Comparison of ENCODE assay signal across 16 mouse cellular contexts in genomic region chr1:133027126-133027525, GRCm38 (mm10).
"Had no signal": no experiment of that assay in that cellular context is flagged by ENCODE, and none has a peak within 500 bp of the region (broad histone marks: within the 10 kb centered on the region; RNA-seq: fewer than 3 reads in every experiment).

No protein-coding gene starts in this region.

- H3K4me2 ChIP-seq: lung, embryonic 14.5 days; midbrain, embryonic 12.5 days; neural tube, embryonic 12.5 days; stomach, embryonic 15.5 days had no signal

- H3K27ac ChIP-seq: midbrain, embryonic 12.5 days; neural tube, embryonic 12.5 days; stomach, embryonic 15.5 days; stomach, postnatal 0 days had no signal

- DNase-seq: lung, adult 18-20 months; lung, embryonic 14.5 days; lung, postnatal 10 days; lung, postnatal 4 days; midbrain, embryonic 14.5 days; right cerebral cortex, postnatal 14 days; thymus, adult 2 months; thymus, postnatal 25 days; thymus, postnatal 4 days had no signal

- ATAC-seq: midbrain, embryonic 16.5 days had no signal

- H3K4me3 ChIP-seq: megakaryocyte, embryonic 14.5 days; midbrain, embryonic 12.5 days; neural tube, embryonic 12.5 days; stomach, embryonic 15.5 days had no signal

- H3K27me3 ChIP-seq: megakaryocyte, embryonic 14.5 days; midbrain, embryonic 12.5 days; neural tube, embryonic 12.5 days; stomach, embryonic 15.5 days had no signal

- H3K9ac ChIP-seq: liver, embryonic 14.5 days; lung, embryonic 14.5 days; midbrain, embryonic 12.5 days; neural tube, embryonic 12.5 days; stomach, embryonic 15.5 days had no signal

- H3K9me3 ChIP-seq: megakaryocyte, embryonic 14.5 days; midbrain, embryonic 12.5 days; neural tube, embryonic 12.5 days; stomach, embryonic 15.5 days had no signal

- H3K36me3 ChIP-seq: midbrain, embryonic 12.5 days; neural tube, embryonic 12.5 days; stomach, embryonic 15.5 days had no signal
